ENCODE assay signal across 10 mouse cellular contexts in genomic region chr2:134872490-134872781, GRCm38 (mm10).
DNase-seq lines count a peak whose midpoint lies in the region; ATAC-seq and TF ChIP-seq lines count a peak whose summit lies in the region.
"Had no signal": no experiment of that assay in that cellular context is flagged by ENCODE, and none has a peak within 500 bp of the region (broad histone marks: within the 10 kb centered on the region; RNA-seq: fewer than 3 reads in every experiment).

No protein-coding gene starts in this region.

- no peaks in the 10 kb centered on the region for H3K4me1 ChIP-seq in kidney, postnatal 0 days (replicated peaks; ENCODE audit: insufficient read depth, low read length)
- H3K4me1 ChIP-seq in kidney, embryonic 14.5 days (ENCODE audit: control insufficient read depth, insufficient read depth, low read length), result no peaks in the 10 kb centered on the region
- peaks cover 8% of the 10 kb centered on the region; the same call in 1 of the 2 replicates for H3K4me1 ChIP-seq in liver, embryonic 15.5 days (replicated peaks)

- H3K4me2 ChIP-seq in kidney, postnatal 0 days (ENCODE audit: low read length), result no peak overlapping the region
- H3K4me2 ChIP-seq in kidney, embryonic 14.5 days (replicated peaks; ENCODE audit: low read depth, low read length), result no peak overlapping the region
- H3K4me2 ChIP-seq in liver, embryonic 15.5 days, result peak overlapping the region; percentile 6; the same call in 1 of the 2 replicates

- no peaks in the 10 kb centered on the region for H3K9me3 ChIP-seq in kidney, postnatal 0 days (replicated peaks; ENCODE audit: low read length)
- H3K9me3 ChIP-seq in kidney, embryonic 14.5 days (ENCODE audit: control insufficient read depth, low read length), result no peaks in the 10 kb centered on the region
- no peaks in the 10 kb centered on the region for H3K9me3 ChIP-seq in liver, embryonic 15.5 days (replicated peaks)

- ATAC-seq in kidney, postnatal 0 days (replicated peaks; ENCODE audit: low FRiP score, low read depth), result no peak
- ATAC-seq in kidney, embryonic 14.5 days (ENCODE audit: low FRiP score, low TSS enrichment), result no peak
- peak; percentile 62 for ATAC-seq in liver, embryonic 15.5 days (ENCODE audit: insufficient read depth)
- ATAC-seq in activated CD4-positive, CD25-positive, alpha-beta regulatory T cell, adult 4 months, result no peak

- no peaks in the 10 kb centered on the region for H3K27me3 ChIP-seq in kidney, postnatal 0 days (ENCODE audit: insufficient read depth, low read length)
- no peaks in the 10 kb centered on the region for H3K27me3 ChIP-seq in kidney, embryonic 14.5 days (ENCODE audit: control insufficient read depth, insufficient read depth, low read length)
- H3K27me3 ChIP-seq in liver, embryonic 15.5 days, result no peaks in the 10 kb centered on the region

- H3K36me3 ChIP-seq in kidney, postnatal 0 days (ENCODE audit: insufficient read depth, low read length), result no peaks in the 10 kb centered on the region
- H3K36me3 ChIP-seq in kidney, embryonic 14.5 days (ENCODE audit: control insufficient read depth, insufficient read depth, low read length), result no peaks in the 10 kb centered on the region
- H3K36me3 ChIP-seq in liver, embryonic 15.5 days (replicated peaks), result no peaks in the 10 kb centered on the region

- DNase-seq in kidney, postnatal 0 days (ENCODE audit: low spot score), result peak; percentile 46
- DNase-seq in MEL-GATA-1-ER (ENCODE audit: extremely low read depth, low read depth), result peak; percentile 22
- DNase-seq in c-Kit-positive CD71-positive TER-119-positive erythroid progenitor cells, embryonic 14.5 days (ENCODE audit: low spot score), result peak; percentile 13
- DNase-seq in left cerebral cortex, adult 11 months (ENCODE audit: low spot score), result no peak
- no peak for DNase-seq in left cerebral cortex, adult 9 months (ENCODE audit: low spot score in 2 of 2)
- DNase-seq: cerebellum, postnatal 25 days had no signal

- no peak overlapping the region for H3K27ac ChIP-seq in kidney, postnatal 0 days
- H3K27ac ChIP-seq in kidney, embryonic 14.5 days (ENCODE audit: low read depth, low read length), result no peak overlapping the region; the same call in 1 of the 2 replicates
- no peak overlapping the region for H3K27ac ChIP-seq in liver, embryonic 15.5 days (replicated peaks)
- H3K27ac ChIP-seq: macrophage had no signal

- no peak for TF ChIP-seq CTCF in kidney, postnatal 0 days (IDR thresholded peaks at IDR 0.05; ENCODE audit: low read depth)

- no peak overlapping the region for H3K9ac ChIP-seq in kidney, postnatal 0 days (ENCODE audit: low read depth, low read length)
- no peak overlapping the region for H3K9ac ChIP-seq in kidney, embryonic 14.5 days (ENCODE audit: low read depth, low read length)
- no peak overlapping the region for H3K9ac ChIP-seq in liver, embryonic 15.5 days

- no peak overlapping the region for H3K4me3 ChIP-seq in kidney, postnatal 0 days (replicated peaks; ENCODE audit: low read depth, low read length)
- H3K4me3 ChIP-seq in kidney, embryonic 14.5 days (ENCODE audit: low read length), result no peak overlapping the region
- no peak overlapping the region for H3K4me3 ChIP-seq in liver, embryonic 15.5 days (replicated peaks)

Comparison
In these comparisons a context has a peak if more than half of its experiments do, and no peak if none do; other contexts are left out.
1. DNase-seq: peak in kidney, postnatal 0 days (single experiment), MEL-GATA-1-ER (single experiment) and c-Kit-positive CD71-positive TER-119-positive erythroid progenitor cells, embryonic 14.5 days (single experiment); none in left cerebral cortex, adult 11 months (single experiment) and left cerebral cortex, adult 9 months (0 of 2).